8 mouse cellular contexts compared by ENCODE assay signal in the genomic region with DNA sequence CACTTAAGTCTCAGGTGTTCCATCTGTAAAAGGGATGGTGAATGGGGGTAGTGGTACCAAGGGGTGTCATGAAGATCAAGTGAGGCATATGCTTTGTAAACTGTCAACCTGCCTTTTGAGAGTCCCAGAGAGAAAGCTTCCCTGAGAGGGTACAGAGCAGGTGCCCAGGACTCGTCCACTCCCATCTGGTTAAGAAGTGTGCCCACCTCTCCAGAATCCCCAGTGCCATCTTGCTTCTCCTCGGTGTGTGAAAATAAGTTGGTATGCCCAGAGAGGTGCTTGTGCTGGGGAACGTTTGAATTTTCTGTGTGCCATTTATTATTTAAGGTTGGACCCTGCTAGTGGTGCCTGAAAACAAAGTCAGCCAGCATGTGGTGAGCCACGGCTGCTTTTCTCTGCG. TPM values are rescaled to one million over a fixed set of nuclear protein-coding genes. Genes with fewer than 3 reads are reported as not detected.
DNase-seq lines count a peak whose midpoint lies in the region; ATAC-seq and TF ChIP-seq lines count a peak whose summit lies in the region.

No protein-coding gene starts in this region.

- intact Hi-C loops in gastrocnemius, postnatal 14 days (cut with DNase I; ENCODE audit: low total_unique reads), result no loop called here

- H3K9ac ChIP-seq in lung, embryonic 15.5 days, result no peak overlapping the region; the same call in 1 of the 2 replicates
- H3K9ac ChIP-seq in forebrain, embryonic 16.5 days (replicated peaks; ENCODE audit: low read depth, low read length), result peak overlapping the region; percentile 100; the same call in 1 of the 2 replicates
- H3K9ac ChIP-seq in limb, embryonic 13.5 days, result peak overlapping the region; percentile 94

- no peaks in the 10 kb centered on the region for H3K27me3 ChIP-seq in lung, embryonic 15.5 days
- no peaks in the 10 kb centered on the region for H3K27me3 ChIP-seq in forebrain, embryonic 16.5 days (replicated peaks; ENCODE audit: control insufficient read depth, insufficient read depth, low read length)
- H3K27me3 ChIP-seq in limb, embryonic 13.5 days, result no peaks in the 10 kb centered on the region

- peaks cover 72% of the 10 kb centered on the region for H3K4me1 ChIP-seq in lung, embryonic 15.5 days
- H3K4me1 ChIP-seq in forebrain, embryonic 16.5 days (replicated peaks; ENCODE audit: control insufficient read depth, insufficient read depth, low read length), result peaks cover 60% of the 10 kb centered on the region
- H3K4me1 ChIP-seq in limb, embryonic 13.5 days, result peaks cover 75% of the 10 kb centered on the region
- peaks cover 45% of the 10 kb centered on the region for H3K4me1 ChIP-seq in olfactory bulb, adult 2 months (ENCODE audit: control insufficient read depth, insufficient read depth, low read length)

- 45% methylated on average over 5 of the region's 5 CpGs for WGBS in lung, embryonic 15.5 days
- WGBS in forebrain, embryonic 16.5 days, result 28% methylated on average over 5 of the region's 5 CpGs
- WGBS in limb, embryonic 13.5 days, result 69% methylated on average over 5 of the region's 5 CpGs
- 8% methylated on average over 5 of the region's 5 CpGs for WGBS in olfactory bulb, adult 2 months

- peak overlapping the region; percentile 89 for H3K4me2 ChIP-seq in lung, embryonic 15.5 days
- peak overlapping the region; percentile 87 for H3K4me2 ChIP-seq in forebrain, embryonic 16.5 days (ENCODE audit: low read length)
- peak overlapping the region; percentile 88 for H3K4me2 ChIP-seq in limb, embryonic 13.5 days (replicated peaks)

- H3K27ac ChIP-seq in lung, embryonic 15.5 days, result no peak overlapping the region
- H3K27ac ChIP-seq in forebrain, embryonic 16.5 days (ENCODE audit: low read length), result no peak overlapping the region
- no peak overlapping the region for H3K27ac ChIP-seq in limb, embryonic 13.5 days
- H3K27ac ChIP-seq in olfactory bulb, adult 2 months (ENCODE audit: insufficient read depth, low read depth, low read length), result peak overlapping the region; percentile 93; the same call in 1 of the 2 replicates

- ATAC-seq in lung, embryonic 15.5 days (ENCODE audit: borderline replicate concordance, extremely low read depth, low FRiP score, low TSS enrichment), result no peak
- ATAC-seq in forebrain, embryonic 16.5 days, result no peak
- no peak for ATAC-seq in limb, embryonic 13.5 days (ENCODE audit: low FRiP score, low read depth)
- ATAC-seq in monocyte, adult 5-6 weeks (replicated peaks; ENCODE audit: insufficient number of reproducible peaks, low FRiP score, low TSS enrichment, poor library complexity, severe bottlenecking), result no peak

- no peaks in the 10 kb centered on the region for H3K36me3 ChIP-seq in lung, embryonic 15.5 days
- no peaks in the 10 kb centered on the region for H3K36me3 ChIP-seq in forebrain, embryonic 16.5 days (ENCODE audit: control insufficient read depth, insufficient read depth)
- no peaks in the 10 kb centered on the region for H3K36me3 ChIP-seq in limb, embryonic 13.5 days

- no peak for TF ChIP-seq CTCF in olfactory bulb, adult 2 months (IDR thresholded peaks at IDR 0.05; ENCODE audit: insufficient read depth, low read depth, low read length)

- DNase-seq in lung, postnatal 10 days, result no peak
- DNase-seq in gastrocnemius, postnatal 14 days, result no peak
- no peak for DNase-seq in cerebellum, postnatal 14 days

- no peak for TF ChIP-seq POLR2A in olfactory bulb, adult 2 months (IDR thresholded peaks at IDR 0.05; ENCODE audit: insufficient read depth, low read depth, low read length)

- H3K4me3 ChIP-seq in lung, embryonic 15.5 days, result peak overlapping the region; percentile 96
- peak overlapping the region; percentile 97 for H3K4me3 ChIP-seq in forebrain, embryonic 16.5 days (replicated peaks; ENCODE audit: low read length)
- H3K4me3 ChIP-seq in limb, embryonic 13.5 days, result peak overlapping the region; percentile 96
- H3K4me3 ChIP-seq in olfactory bulb, adult 2 months (ENCODE audit: insufficient read depth, low read depth, low read length), result peak overlapping the region; percentile 47

- H3K9me3 ChIP-seq in lung, embryonic 15.5 days, result no peaks in the 10 kb centered on the region
- no peaks in the 10 kb centered on the region for H3K9me3 ChIP-seq in forebrain, embryonic 16.5 days (ENCODE audit: control insufficient read depth, low read length)
- H3K9me3 ChIP-seq in limb, embryonic 13.5 days, result no peaks in the 10 kb centered on the region

RNA-seq across cellular contexts. Expression of a gene that starts 52.5 kb away (rescaled TPM):
- polyA plus RNA-seq in lung, embryonic 15.5 days (2015; fragmentation: Nextera tagmentation; extraction: Ambion mirVana), result 443 and 454 TPM in 2 replicates
- polyA plus RNA-seq in forebrain, embryonic 16.5 days (2015; fragmentation: Nextera tagmentation; extraction: Ambion mirVana), result 36.5 and 41.4 TPM in 2 replicates
- polyA plus RNA-seq in limb, embryonic 13.5 days (2015; fragmentation: Nextera tagmentation; extraction: Ambion mirVana), result 201 and 204 TPM in 2 replicates
- not detected in 2 replicates for polyA plus RNA-seq in olfactory bulb, adult 2 months (2012; ENCODE audit: insufficient read depth, insufficient read length, low replicate concordance, missing spikeins)
- 100 to 1,000 TPM; 165 to 224 TPM for total RNA-seq in gastrocnemius, postnatal 14 days (2021)
- 5.0 to 95.3 TPM (median 6.6 TPM) in 3 replicates for total RNA-seq in monocyte, adult 5-6 weeks (2017)

Comparison
In these comparisons a context has a peak if more than half of its experiments do, and no peak if none do; other contexts are left out.
1. H3K4me3 ChIP-seq: peak in every context shown above with its lines; median percentile 97 in forebrain, embryonic 16.5 days; 96 in lung, embryonic 15.5 days; 96 in limb, embryonic 13.5 days; 47 in olfactory bulb, adult 2 months.